Mouse (Mus musculus) ES-Bruce4 (cell line): ENCODE data around the gene Mcu. TPM values are rescaled to one million over a fixed set of nuclear protein-coding genes. Genes with fewer than 3 reads are reported as not detected.

Experiments used
- H3K27ac ChIP-seq: 2 replicates; pipeline ENCODE4 v1.5.1; 2012; ENCODE audit warnings: low read length, inconsistent platforms; ENCODE audit not compliant: insufficient read depth
- H3K27me3 ChIP-seq: 2 replicates; pipeline ENCODE4 v1.6.1; 2012; ENCODE audit warnings: mild to moderate bottlenecking, low read length, inconsistent platforms; ENCODE audit not compliant: control insufficient read depth, poor library complexity, insufficient read depth, severe bottlenecking
- H3K36me3 ChIP-seq: 2 replicates; pipeline ENCODE4 v1.6.1; 2012; ENCODE audit warnings: inconsistent platforms, mild to moderate bottlenecking, low read length, moderate library complexity; ENCODE audit not compliant: control insufficient read depth, poor library complexity, insufficient read depth, severe bottlenecking
- H3K4me1 ChIP-seq: one replicate; pipeline ENCODE4 v1.8.1; 2011; ENCODE audit warnings: low read length; ENCODE audit not compliant: control insufficient read depth, insufficient read depth
- H3K4me3 ChIP-seq: 2 replicates; pipeline ENCODE4 v1.5.1; 2011; ENCODE audit warnings: low read depth, mild to moderate bottlenecking, low read length
- H3K9ac ChIP-seq: 2 replicates; pipeline ENCODE4 v1.6.1; 2012; ENCODE audit warnings: low read depth, mild to moderate bottlenecking, inconsistent platforms; ENCODE audit not compliant: poor library complexity, severe bottlenecking
- H3K9me3 ChIP-seq: replicated peaks from 2 replicates; pipeline ENCODE4 v1.6.1; 2012; ENCODE audit warnings: mild to moderate bottlenecking, low read length, inconsistent platforms; ENCODE audit not compliant: control insufficient read depth, poor library complexity, insufficient read depth, severe bottlenecking
- CTCF ChIP-seq: IDR thresholded peaks from one replicate; pipeline ENCODE4 v1.8.1; 2011; ENCODE audit warnings: low read depth, low read length
- EP300 ChIP-seq: IDR thresholded peaks from 2 replicates; pipeline ENCODE4 v1.6.1; 2011; ENCODE audit warnings: low read depth, low read length; ENCODE audit not compliant: insufficient read depth
- POLR2A ChIP-seq: IDR thresholded peaks from one replicate; pipeline ENCODE4 v1.8.1; 2011; ENCODE audit warnings: low read length; ENCODE audit not compliant: insufficient read depth
- polyA plus RNA-seq: library from polyadenylated mRNA; stranded (reverse); fragments of >200 nt; gene quantifications from 2 replicates; pipeline ENCODE4 v1.2.4, GENCODE M21; 2011; ENCODE audit warnings: low read depth; ENCODE audit not compliant: missing spikeins, insufficient read depth, insufficient read length

Gene Mcu
- polyA plus RNA-seq, 1 experiment: 26.0 TPM

DNA sequence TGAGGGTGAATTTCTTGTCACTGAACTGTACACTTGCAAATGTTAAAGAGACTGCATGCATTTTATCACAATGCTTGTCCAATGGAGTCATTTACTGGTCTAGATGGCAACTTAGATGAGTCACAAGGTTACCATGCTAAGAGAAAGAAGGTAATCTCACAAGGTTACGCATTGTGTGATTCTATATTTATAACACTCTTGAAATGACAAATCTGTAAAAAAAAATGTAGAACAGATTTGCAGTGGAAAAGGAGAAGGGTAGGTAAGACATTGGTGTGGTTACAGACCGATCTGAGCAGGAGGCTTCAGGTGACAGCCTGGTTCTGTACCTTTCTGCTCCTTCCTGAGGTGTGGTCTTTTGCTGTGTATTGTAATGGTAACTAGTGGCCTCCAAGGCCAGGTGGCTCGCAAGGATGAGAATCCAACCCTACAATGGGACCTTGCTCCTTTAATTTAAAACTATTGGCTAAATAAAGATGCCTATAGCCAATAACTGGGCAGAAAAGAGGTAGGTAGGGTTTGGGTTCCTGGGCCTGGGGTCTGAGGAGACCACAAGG is 35.8 kb downstream of the Mcu start:
- Histone ChIP-seq H3K9me3 (no peaks in the 10 kb centered on the region), H3K9ac (no peak overlapping the region), H3K4me1 (no peaks in the 10 kb centered on the region), H3K4me3 (peak overlapping the region; percentile 27; the same call in 1 of the 2 replicates), H3K36me3 (no peaks in the 10 kb centered on the region), H3K27me3 (no peaks in the 10 kb centered on the region), H3K27ac (0 out of 2 replicates have a peak overlapping the region, but pooled peaks have one; percentile 52)
- TF ChIP-seq POLR2A: no peak
- no peak for TF ChIP-seq CTCF
- TF ChIP-seq EP300: peak; percentile 75; the same call in 1 of the 2 replicates

DNA sequence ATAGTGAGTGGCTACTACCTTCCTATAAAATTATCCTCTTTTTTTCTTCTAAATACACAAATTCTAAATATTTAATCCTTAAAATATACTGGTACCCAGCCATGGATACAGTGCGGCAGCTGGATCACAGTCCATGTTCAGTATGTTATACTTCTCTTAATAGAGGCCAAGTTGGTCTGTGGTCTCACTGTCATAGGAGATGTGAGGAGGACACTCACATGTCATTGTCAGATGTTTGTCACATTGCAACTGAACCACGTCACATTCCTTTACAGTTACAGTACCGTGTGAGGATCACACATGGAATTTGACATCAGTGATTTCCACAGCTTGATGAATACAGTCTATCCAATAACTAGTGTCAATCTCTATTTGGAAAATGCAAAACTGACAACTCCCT is 36.8 kb downstream of the Mcu start:
- Histone ChIP-seq H3K9ac (no peak overlapping the region), H3K4me1 (no peaks in the 10 kb centered on the region), H3K4me3 (no peak overlapping the region), H3K36me3 (no peaks in the 10 kb centered on the region), H3K9me3 (no peaks in the 10 kb centered on the region), H3K27ac (no peak overlapping the region), H3K27me3 (no peaks in the 10 kb centered on the region)
- TF ChIP-seq CTCF (no peak), POLR2A (no peak), EP300 (no peak)

DNA sequence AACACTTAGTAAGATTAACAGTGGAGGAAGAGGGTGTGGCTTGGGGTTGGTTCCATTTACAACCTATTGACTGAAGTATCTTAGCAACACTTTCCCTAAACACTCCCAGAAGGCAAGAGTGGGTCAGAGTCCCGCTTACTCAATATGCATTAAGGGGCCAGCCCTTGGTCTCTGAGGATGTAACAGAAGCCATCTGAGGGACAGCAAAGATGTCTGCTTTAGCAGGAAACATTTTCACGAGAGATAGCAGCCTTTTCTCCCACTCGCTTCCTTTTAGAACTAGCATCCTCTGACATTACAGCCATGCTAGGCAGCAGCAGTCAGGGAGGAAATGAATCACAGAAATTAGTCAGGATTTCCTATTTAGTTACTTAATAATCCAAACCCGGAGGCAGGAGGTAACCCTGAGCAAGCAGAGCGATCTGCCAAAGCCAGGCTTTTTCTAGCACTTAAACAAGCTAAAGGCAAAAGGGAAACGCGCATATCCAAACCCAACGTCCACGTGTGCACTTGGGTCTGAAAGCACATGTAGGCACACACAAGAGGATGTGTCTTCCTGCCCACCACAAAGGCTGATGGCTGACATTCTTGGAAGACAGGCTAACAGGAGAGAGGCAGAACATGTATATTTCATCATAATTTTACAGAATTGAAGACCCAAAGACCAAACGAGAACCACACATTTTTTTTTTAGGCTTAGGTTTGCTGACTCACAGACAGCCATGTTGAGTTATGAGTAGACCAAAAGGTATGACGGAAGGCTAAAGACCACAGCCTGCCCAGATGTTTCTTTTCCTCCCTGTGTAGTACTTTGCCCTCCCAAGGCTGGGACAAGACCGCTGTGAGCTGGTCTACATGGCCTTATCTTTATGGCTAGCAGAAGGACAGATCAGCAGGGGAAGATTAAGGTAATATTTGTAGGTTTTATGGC is 38.4 kb downstream of the Mcu start:
- no peak overlapping the region for H3K9ac ChIP-seq
- H3K9me3 ChIP-seq: no peaks in the 10 kb centered on the region
- no peaks in the 10 kb centered on the region for H3K36me3 ChIP-seq
- no peak overlapping the region for H3K4me3 ChIP-seq
- peak overlapping the region; percentile 62; the same call in 1 of the 2 replicates for H3K27ac ChIP-seq
- TF ChIP-seq EP300 (no peak), POLR2A (no peak), CTCF (no peak)
- no peaks in the 10 kb centered on the region for H3K27me3 ChIP-seq
- no peaks in the 10 kb centered on the region for H3K4me1 ChIP-seq

DNA sequence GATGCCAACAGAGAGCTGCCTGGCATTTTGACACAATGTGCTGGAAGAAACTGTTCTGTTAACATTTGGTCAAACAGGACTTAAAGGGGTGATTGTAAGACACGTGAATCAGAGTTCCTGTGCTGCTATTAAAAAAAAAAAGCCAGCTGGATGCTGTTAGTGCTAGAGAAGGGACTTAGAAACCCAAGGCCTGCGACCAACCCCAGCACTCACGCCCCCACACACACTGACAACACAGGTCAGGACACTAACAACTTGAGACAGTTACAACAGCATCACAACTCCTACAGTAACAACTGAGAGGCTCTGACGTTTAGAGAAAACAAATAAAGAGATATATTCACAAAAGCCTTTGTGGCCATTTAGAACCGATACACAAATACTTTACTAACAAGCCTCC is 40.2 kb downstream of the Mcu start:
- H3K9ac ChIP-seq: no peak overlapping the region
- no peaks in the 10 kb centered on the region for H3K4me1 ChIP-seq
- no peaks in the 10 kb centered on the region for H3K27me3 ChIP-seq
- no peaks in the 10 kb centered on the region for H3K36me3 ChIP-seq
- no peak overlapping the region for H3K27ac ChIP-seq
- no peak overlapping the region for H3K4me3 ChIP-seq
- TF ChIP-seq EP300 (no peak), CTCF (no peak), POLR2A (no peak)
- 0 out of 2 replicates have a peak, but pooled peaks cover 3% of the 10 kb centered on the region for H3K9me3 ChIP-seq

DNA sequence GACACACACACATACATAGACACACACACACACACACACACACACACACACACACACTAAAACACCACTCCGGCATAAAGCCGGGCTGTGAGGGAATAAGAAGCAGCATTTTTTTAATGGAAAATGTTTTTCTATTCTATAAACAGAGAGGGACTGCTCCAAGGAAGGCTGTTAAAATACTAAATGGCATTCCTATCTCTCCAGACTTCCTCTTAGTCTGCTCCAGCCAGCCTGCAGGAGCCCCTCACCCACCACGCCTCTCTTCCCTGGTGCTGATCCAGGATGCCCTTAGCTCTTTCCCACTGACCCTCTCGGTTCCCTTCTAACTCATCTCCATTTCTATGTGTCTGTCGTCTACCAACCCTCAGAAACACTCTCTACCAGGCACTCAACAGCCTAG is 44.5 kb downstream of the Mcu start:
- no peaks in the 10 kb centered on the region for H3K27me3 ChIP-seq
- no peak overlapping the region for H3K9ac ChIP-seq
- no peak overlapping the region for H3K27ac ChIP-seq
- H3K9me3 ChIP-seq: 0 out of 2 replicates have a peak, but pooled peaks cover 3% of the 10 kb centered on the region
- TF ChIP-seq EP300 (no peak), CTCF (no peak), POLR2A (no peak)
- H3K4me3 ChIP-seq: no peak overlapping the region
- H3K36me3 ChIP-seq: no peaks in the 10 kb centered on the region
- H3K4me1 ChIP-seq: peaks cover 4% of the 10 kb centered on the region

DNA sequence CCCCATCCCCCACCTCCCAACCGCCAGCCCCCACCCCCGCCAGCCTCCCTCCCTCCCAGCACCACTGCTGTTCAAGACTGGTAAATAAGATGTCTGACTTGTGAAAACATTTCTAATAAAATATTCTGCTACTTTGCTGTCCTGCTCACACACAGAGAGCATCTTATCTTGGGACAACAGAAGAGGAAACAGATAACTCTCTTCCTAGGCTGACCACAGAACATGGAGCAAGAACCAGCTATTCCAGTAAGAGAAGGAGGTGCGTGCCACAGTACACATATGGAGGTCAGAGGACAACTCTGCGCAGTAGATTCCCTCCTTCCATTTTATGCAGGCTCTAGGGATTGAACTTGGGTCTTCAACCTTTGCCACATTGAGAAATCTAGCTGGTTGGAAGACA is 45.2 kb downstream of the Mcu start:
- Histone ChIP-seq H3K4me1 (peaks cover 4% of the 10 kb centered on the region), H3K9ac (no peak overlapping the region), H3K4me3 (no peak overlapping the region), H3K36me3 (no peaks in the 10 kb centered on the region), H3K27ac (no peak overlapping the region), H3K27me3 (no peaks in the 10 kb centered on the region), H3K9me3 (0 out of 2 replicates have a peak, but pooled peaks cover 3% of the 10 kb centered on the region)
- TF ChIP-seq POLR2A (no peak), CTCF (no peak), EP300 (no peak)
